Mouse (Mus musculus) liver, adult 2 months (tissue): ENCODE data around the gene Cyb561d1.

Experiments used
- CTCF ChIP-seq: fragments of 200-500 bp; IDR thresholded peaks from 2 replicates; pipeline ENCODE4 v1.5.1; 2011; ENCODE audit warnings: low read depth, low read length, control low read depth
- POLR2A ChIP-seq: fragments of 200-500 bp; IDR thresholded peaks from 2 replicates; pipeline ENCODE4 v1.6.1; 2011; ENCODE audit warnings: low read length, control low read depth; ENCODE audit not compliant: insufficient read depth; ENCODE audit errors: extremely low read depth

DNA sequence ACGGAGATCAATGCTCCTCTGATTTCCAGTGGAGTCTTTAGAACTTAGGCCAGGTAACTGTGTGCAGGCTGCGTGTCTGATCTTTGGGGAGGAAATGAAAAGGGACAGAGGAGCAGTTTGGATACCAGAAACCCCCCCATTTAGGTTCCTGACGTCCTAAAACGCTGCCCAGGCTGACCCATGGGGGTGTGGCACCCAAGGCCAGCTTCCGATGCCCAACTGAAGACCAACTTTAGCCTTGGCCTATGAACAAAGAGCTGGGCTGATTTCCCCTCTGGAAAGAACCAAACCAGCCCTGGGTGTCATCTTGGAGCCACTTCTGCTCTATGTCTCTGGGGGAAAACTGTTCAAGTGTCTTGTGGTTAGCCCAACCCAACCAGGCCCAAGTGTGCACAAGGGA lies 36.9 kb downstream of the Cyb561d1 start:
- TF ChIP-seq POLR2A (no peak), CTCF (no peak)
